Mouse (Mus musculus): ENCODE data around the gene Tln2. TPM values are rescaled to one million over a fixed set of nuclear protein-coding genes. Genes with fewer than 3 reads are reported as not detected.

Gene Tln2
- polyA plus RNA-seq, 2 experiments = 17.5 to 39.2 TPM

DNA sequence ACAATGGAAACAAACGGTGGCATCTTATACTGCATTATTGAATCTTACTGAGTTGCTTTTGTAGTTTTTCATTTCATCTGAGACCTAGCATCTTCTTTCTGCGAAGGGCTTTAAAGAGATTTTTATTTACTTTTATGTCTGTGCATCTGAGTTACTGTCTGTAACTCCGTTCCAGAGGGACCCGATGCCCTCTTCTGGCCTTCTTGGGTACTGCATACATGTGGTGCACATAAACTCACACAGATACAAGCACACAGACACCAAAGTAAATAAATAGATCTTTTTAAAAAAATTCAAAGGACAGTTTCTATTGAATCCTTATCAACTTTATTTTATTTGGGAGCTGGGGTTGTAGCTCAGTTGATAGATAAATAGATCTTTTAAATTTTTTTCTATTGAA is 388.1 kb downstream of the Tln2 start:
- H3K4me1 ChIP-seq (ENCODE audit: control insufficient read depth, insufficient read depth, low read length) = peaks cover 24% of the 10 kb centered on the region
- 95% methylated on average over 4 of the region's 4 CpGs for WGBS
- ATAC-seq (ENCODE audit: low FRiP score, low read depth) (no peak), DNase-seq (ENCODE audit: low spot score) (no peak)
- no peak overlapping the region for H3K4me2 ChIP-seq (replicated peaks; ENCODE audit: low read depth, low read length, severe bottlenecking)
- H3K36me3 ChIP-seq (ENCODE audit: control insufficient read depth, insufficient read depth, low read length) = no peaks in the 10 kb centered on the region
- H3K9ac ChIP-seq (ENCODE audit: low read depth, low read length, severe bottlenecking) = no peak overlapping the region
- H3K4me3 ChIP-seq (replicated peaks; ENCODE audit: low read length) = no peak overlapping the region
- TF ChIP-seq POLR2A (IDR thresholded peaks at IDR 0.05; ENCODE audit: borderline replicate concordance, extremely low read depth, insufficient read depth, insufficient read length) = no peak
- H3K9me3 ChIP-seq (ENCODE audit: control insufficient read depth, low read length) = peaks cover 8% of the 10 kb centered on the region; the same call in 1 of the 2 replicates
- H3K27me3 ChIP-seq (ENCODE audit: control insufficient read depth, insufficient read depth, low read length) = no peaks in the 10 kb centered on the region
- H3K27ac ChIP-seq (replicated peaks; ENCODE audit: low read depth, low read length) = no peak overlapping the region

DNA sequence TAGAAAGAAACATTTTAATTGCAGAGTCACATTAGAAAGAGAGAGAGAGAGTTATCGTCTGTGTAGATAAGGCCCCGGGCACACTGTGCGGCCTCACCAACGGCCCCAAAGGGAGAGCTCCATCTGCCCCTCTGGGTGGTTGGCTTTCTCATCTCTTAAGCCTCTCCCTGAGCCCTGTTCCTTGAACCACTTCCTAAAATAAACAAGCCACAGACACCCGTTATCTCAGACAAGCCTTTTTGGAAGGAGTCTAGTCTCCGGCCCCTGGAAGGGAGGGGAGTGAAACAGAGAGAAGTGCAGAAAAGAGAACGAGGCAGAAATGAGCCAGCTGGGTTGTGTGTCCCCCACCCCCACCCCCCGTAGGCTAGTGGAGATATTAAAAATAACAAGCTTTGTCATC is 388.7 kb downstream of the Tln2 start:
- H3K4me1 ChIP-seq (ENCODE audit: control insufficient read depth, insufficient read depth, low read length) = peaks cover 18% of the 10 kb centered on the region
- no peaks in the 10 kb centered on the region for H3K36me3 ChIP-seq (ENCODE audit: control insufficient read depth, insufficient read depth, low read length)
- no peak overlapping the region for H3K27ac ChIP-seq (replicated peaks; ENCODE audit: low read depth, low read length)
- no peak overlapping the region for H3K4me3 ChIP-seq (replicated peaks; ENCODE audit: low read length)
- peaks cover 8% of the 10 kb centered on the region; the same call in 1 of the 2 replicates for H3K9me3 ChIP-seq (ENCODE audit: control insufficient read depth, low read length)
- ATAC-seq (ENCODE audit: low FRiP score, low read depth) = no peak
- no peak overlapping the region for H3K4me2 ChIP-seq (replicated peaks; ENCODE audit: low read depth, low read length, severe bottlenecking)
- 82% methylated on average over 8 of the region's 8 CpGs for WGBS
- no peak for TF ChIP-seq POLR2A (IDR thresholded peaks at IDR 0.05; ENCODE audit: borderline replicate concordance, extremely low read depth, insufficient read depth, insufficient read length)
- H3K9ac ChIP-seq (ENCODE audit: low read depth, low read length, severe bottlenecking) = no peak overlapping the region
- H3K27me3 ChIP-seq (ENCODE audit: control insufficient read depth, insufficient read depth, low read length) = no peaks in the 10 kb centered on the region
- no peak for DNase-seq (ENCODE audit: low spot score)

DNA sequence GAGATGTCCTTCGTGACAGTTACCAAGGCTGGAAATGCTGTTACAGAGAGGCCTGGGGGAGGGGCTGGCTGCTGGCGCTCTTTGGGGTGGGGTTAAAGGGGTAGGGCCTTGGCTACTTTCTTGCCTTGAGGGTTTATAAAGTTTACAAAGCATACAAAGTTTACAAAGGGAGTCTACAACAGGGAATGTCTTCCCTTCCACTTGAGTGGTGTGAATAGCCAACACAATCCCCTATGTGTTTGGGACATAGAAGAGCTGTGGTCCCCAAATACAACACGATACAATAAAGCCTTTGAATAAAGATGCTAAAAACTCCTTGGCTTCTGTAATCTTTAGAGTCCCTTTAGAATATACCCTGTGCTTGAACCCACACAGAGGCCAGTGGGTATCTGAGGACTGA is 389.5 kb downstream of the Tln2 start:
- Histone ChIP-seq H3K36me3 (ENCODE audit: control insufficient read depth, insufficient read depth, low read length) (no peaks in the 10 kb centered on the region), H3K4me1 (ENCODE audit: control insufficient read depth, insufficient read depth, low read length) (peaks cover 11% of the 10 kb centered on the region), H3K27me3 (ENCODE audit: control insufficient read depth, insufficient read depth, low read length) (no peaks in the 10 kb centered on the region), H3K27ac (replicated peaks; ENCODE audit: low read depth, low read length) (no peak overlapping the region), H3K9ac (ENCODE audit: low read depth, low read length, severe bottlenecking) (no peak overlapping the region), H3K9me3 (ENCODE audit: control insufficient read depth, low read length) (peaks cover 8% of the 10 kb centered on the region; the same call in 1 of the 2 replicates), H3K4me3 (replicated peaks; ENCODE audit: low read length) (no peak overlapping the region), H3K4me2 (replicated peaks; ENCODE audit: low read depth, low read length, severe bottlenecking) (no peak overlapping the region)
- no peak for TF ChIP-seq POLR2A (IDR thresholded peaks at IDR 0.05; ENCODE audit: borderline replicate concordance, extremely low read depth, insufficient read depth, insufficient read length)
- ATAC-seq (ENCODE audit: low FRiP score, low read depth) = no peak
- WGBS = 78% methylated on average over 3 of the region's 3 CpGs
- no peak for DNase-seq (ENCODE audit: low spot score)

MicroRNAs within 50 kb of the gene (microRNA counts, 519-probe panel; counts per million panel counts)
- 2,283 counts per million, percentile 37 among the panel's probes with 10 or more counts for microRNA mmu-miR-190

Small RNA genes within 50 kb of the gene (microRNA-seq; reads per million reads assigned to microRNA genes)
- gene Mir190a = 104 reads per million, percentile 47 among the genes with 10 or more reads in this experiment

Other genes starting within 250 kb of the Tln2 start
- gene C2cd4b, start 199.7 kb upstream of the Tln2 start, polyA plus RNA-seq (2012; rRNA removed) = 1.3 and 1.6 TPM in 2 replicates
- gene C2cd4b, start 199.7 kb upstream of the Tln2 start, polyA plus RNA-seq (2014; fragmentation: Nextera tagmentation; extraction: Ambion mirVana) = 0.77 and 0.91 TPM in 2 replicates